Mouse (Mus musculus) neural tube, embryonic 14.5 days (tissue): ENCODE measurements around the gene Calm3. TPM values are rescaled to one million over a fixed set of nuclear protein-coding genes. Genes with fewer than 3 reads are reported as not detected.

ENCODE experiments used
- ATAC-seq: fragments of 200-750 bp; cut with Nextera tagmentation; 2 replicates; pipeline ENCODE4 v1.8.0; 2017; ENCODE audit warnings: low read depth, mild to moderate bottlenecking, moderate TSS enrichment, moderate library complexity
- H3K27ac ChIP-seq: fragments of 300-500 bp; sonication (generic); 2 replicates; pipeline ENCODE4 v1.5.1; 2014; ENCODE audit warnings: low read depth, mild to moderate bottlenecking, control low read depth, low read length, moderate library complexity, mixed read lengths
- H3K27me3 ChIP-seq: fragments of 300-500 bp; sonication (generic); 2 replicates; pipeline ENCODE4 v1.6.1; 2014; ENCODE audit warnings: low read length; ENCODE audit not compliant: control insufficient read depth, insufficient read depth
- H3K36me3 ChIP-seq: fragments of 300-500 bp; sonication (generic); 2 replicates; pipeline ENCODE4 v1.6.1; 2014; ENCODE audit warnings: low read length, mixed read lengths; ENCODE audit not compliant: control insufficient read depth, insufficient read depth
- H3K4me1 ChIP-seq: fragments of 300-500 bp; sonication (generic); 2 replicates; pipeline ENCODE4 v1.6.1; 2014; ENCODE audit warnings: low read length; ENCODE audit not compliant: control insufficient read depth, insufficient read depth
- H3K4me2 ChIP-seq: fragments of 300-500 bp; sonication (generic); 2 replicates; pipeline ENCODE4 v1.6.1; 2014; ENCODE audit warnings: mild to moderate bottlenecking, low read depth, low read length, control low read depth
- H3K4me3 ChIP-seq: fragments of 300-500 bp; sonication (generic); 2 replicates; pipeline ENCODE4 v1.5.1; 2014; ENCODE audit warnings: low read depth, low read length, control low read depth, mixed read lengths
- H3K9ac ChIP-seq: fragments of 300-500 bp; sonication (generic); replicated peaks from 2 replicates; pipeline ENCODE4 v1.6.1; 2014; ENCODE audit warnings: low read depth, mild to moderate bottlenecking, control low read depth, low read length, mixed read lengths
- H3K9me3 ChIP-seq: fragments of 300-500 bp; sonication (generic); 2 replicates; pipeline ENCODE4 v1.6.1; 2016; ENCODE audit warnings: low read length; ENCODE audit not compliant: control insufficient read depth
- WGBS: fragments of 180-500 bp; shearing (Covaris S2); extraction: QIAGEN DNeasy Blood & Tissue Kit; methylation state at CpG from one replicate; pipeline ENCODE4 v1.1.7; 2014; 5-methylcytosine and 5-hydroxymethylcytosine counted together
- polyA plus RNA-seq: library from polyadenylated mRNA; unstranded; fragments of >200 nt; fragmentation: Nextera tagmentation; extraction: Ambion mirVana; gene quantifications from 2 replicates; pipeline ENCODE4 v1.2.1, GENCODE M21; 2014

Calm3 gene
- polyA plus RNA-seq, 1 experiment from 2014 or later = 503 TPM

DNA sequence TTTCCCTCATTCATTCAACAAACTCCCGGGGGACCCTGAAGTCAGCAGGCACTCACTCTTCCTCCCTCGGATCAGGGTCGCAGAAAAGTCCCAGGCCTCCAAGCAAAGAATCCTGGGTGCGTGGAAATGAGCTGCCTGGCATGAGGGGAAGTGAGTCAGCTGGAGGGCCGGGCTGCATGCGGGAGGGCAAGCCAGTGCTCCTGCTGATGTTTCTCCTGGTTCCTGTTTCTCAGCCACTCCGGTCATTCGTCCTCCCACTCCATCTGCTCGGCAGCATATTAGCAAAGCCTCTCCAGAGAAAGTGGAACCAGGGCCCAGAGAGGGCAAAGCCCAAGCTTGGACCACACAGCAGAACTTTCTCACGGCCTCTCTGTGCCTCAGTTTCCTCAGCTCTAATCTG, 14.0 kb downstream of the Calm3 start:
- H3K36me3 ChIP-seq = peaks cover 13% of the 10 kb centered on the region
- 57% methylated on average over 10 of the region's 10 CpGs for WGBS
- ATAC-seq = no peak
- H3K4me1 ChIP-seq = no peaks in the 10 kb centered on the region
- H3K9me3 ChIP-seq = no peaks in the 10 kb centered on the region
- H3K4me2 ChIP-seq = no peak overlapping the region
- H3K27me3 ChIP-seq = no peaks in the 10 kb centered on the region
- H3K27ac ChIP-seq = no peak overlapping the region
- no peak overlapping the region for H3K4me3 ChIP-seq
- H3K9ac ChIP-seq = no peak overlapping the region

- no peaks in the 10 kb centered on the region for H3K4me1 ChIP-seq
- no peak overlapping the region for H3K27ac ChIP-seq
- H3K9ac ChIP-seq = no peak overlapping the region
- no peak overlapping the region for H3K4me2 ChIP-seq
- 0 out of 2 replicates have a peak, but pooled peaks cover 6% of the 10 kb centered on the region for H3K36me3 ChIP-seq
- no peak for ATAC-seq
- 69% methylated on average over 11 of the region's 11 CpGs for WGBS
- H3K4me3 ChIP-seq = no peak overlapping the region
- no peaks in the 10 kb centered on the region for H3K27me3 ChIP-seq
- no peaks in the 10 kb centered on the region for H3K9me3 ChIP-seq
Measured at GRCm38 (mm10) chr7:16908859-16909258, 15.1 kb downstream of the Calm3 start.

DNA sequence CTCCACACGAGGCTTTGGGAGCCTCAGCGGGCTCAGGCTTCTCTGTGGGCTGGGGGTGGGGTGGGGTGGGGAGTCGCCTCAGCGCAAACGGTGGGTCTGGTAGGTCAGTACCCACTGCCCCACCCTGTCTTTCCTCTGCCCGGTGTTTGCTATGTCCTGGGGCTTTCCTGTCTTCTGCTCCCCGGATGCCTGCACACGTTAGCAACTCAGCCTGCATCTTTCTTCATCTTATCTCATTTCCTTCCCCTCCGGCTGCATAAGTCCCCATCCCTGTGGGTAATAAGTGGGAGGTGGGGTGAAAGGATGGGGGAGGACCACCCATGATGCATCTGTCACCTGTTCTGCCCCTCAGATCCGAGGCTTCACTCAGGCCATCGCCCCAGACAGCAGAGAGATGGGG, 15.5 kb downstream of the Calm3 start:
- Histone ChIP-seq H3K4me2 (no peak overlapping the region), H3K27ac (no peak overlapping the region), H3K36me3 (0 out of 2 replicates have a peak, but pooled peaks cover 3% of the 10 kb centered on the region), H3K9ac (peak overlapping the region; percentile 34; the same call in 1 of the 2 replicates), H3K4me1 (no peaks in the 10 kb centered on the region), H3K27me3 (no peaks in the 10 kb centered on the region), H3K9me3 (no peaks in the 10 kb centered on the region), H3K4me3 (no peak overlapping the region)
- 64% methylated on average over 11 of the region's 11 CpGs for WGBS
- no peak for ATAC-seq

DNA sequence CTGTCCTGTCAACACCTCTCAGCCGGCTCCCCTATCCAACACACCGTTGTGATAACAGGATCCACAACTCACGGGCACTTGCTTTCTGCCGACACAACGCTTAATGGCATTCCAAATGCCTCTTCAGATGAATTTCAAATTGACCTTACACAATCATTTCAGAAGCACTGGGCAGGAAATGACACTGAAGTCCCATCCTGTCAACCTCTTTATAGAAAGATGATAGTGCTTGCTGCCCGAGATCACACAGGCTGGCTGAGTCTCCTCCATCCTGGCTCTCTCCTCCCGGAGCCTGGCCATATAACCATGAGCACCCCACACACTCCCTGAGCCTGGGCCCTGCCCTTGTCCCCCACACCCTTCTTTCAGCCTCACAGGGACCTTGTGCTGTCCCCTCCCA, 16.1 kb downstream of the Calm3 start:
- Histone ChIP-seq H3K4me1 (no peaks in the 10 kb centered on the region), H3K36me3 (no peaks in the 10 kb centered on the region), H3K9ac (no peak overlapping the region), H3K9me3 (no peaks in the 10 kb centered on the region), H3K4me3 (no peak overlapping the region), H3K27ac (no peak overlapping the region), H3K4me2 (no peak overlapping the region), H3K27me3 (no peaks in the 10 kb centered on the region)
- no peak for ATAC-seq
- 79% methylated on average over 7 of the region's 7 CpGs for WGBS

DNA sequence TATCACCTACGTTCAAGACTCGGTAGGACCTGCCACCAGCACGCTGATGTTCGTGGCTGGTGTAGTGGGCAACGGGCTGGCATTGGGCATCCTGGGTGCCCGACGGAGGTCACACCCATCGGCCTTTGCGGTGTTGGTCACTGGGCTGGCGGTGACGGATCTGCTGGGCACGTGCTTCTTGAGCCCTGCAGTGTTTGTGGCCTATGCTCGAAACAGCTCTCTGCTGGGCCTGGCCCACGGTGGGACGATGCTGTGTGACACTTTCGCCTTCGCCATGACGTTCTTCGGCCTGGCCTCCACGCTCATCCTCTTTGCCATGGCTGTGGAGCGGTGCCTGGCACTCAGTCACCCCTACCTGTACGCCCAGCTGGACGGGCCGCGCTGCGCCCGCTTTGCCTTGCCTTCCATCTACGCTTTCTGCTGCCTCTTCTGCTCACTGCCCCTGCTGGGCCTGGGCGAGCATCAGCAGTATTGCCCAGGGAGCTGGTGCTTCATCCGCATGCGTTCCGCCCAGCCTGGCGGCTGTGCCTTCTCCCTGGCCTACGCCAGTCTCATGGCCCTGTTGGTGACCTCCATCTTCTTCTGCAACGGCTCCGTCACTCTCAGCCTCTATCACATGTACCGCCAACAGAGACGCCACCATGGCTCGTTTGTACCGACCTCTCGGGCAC, 16.9 kb downstream of the Calm3 start:
- H3K4me1 ChIP-seq = no peaks in the 10 kb centered on the region
- no peak overlapping the region for H3K4me2 ChIP-seq
- H3K36me3 ChIP-seq = no peaks in the 10 kb centered on the region
- H3K27ac ChIP-seq = no peak overlapping the region
- 0 out of 2 replicates have a peak overlapping the region, but pooled peaks have one; percentile 8 for H3K9ac ChIP-seq
- 93% methylated on average over 40 of the region's 41 CpGs for WGBS
- no peaks in the 10 kb centered on the region for H3K27me3 ChIP-seq
- no peak overlapping the region for H3K4me3 ChIP-seq
- ATAC-seq = no peak
- H3K9me3 ChIP-seq = no peaks in the 10 kb centered on the region

DNA sequence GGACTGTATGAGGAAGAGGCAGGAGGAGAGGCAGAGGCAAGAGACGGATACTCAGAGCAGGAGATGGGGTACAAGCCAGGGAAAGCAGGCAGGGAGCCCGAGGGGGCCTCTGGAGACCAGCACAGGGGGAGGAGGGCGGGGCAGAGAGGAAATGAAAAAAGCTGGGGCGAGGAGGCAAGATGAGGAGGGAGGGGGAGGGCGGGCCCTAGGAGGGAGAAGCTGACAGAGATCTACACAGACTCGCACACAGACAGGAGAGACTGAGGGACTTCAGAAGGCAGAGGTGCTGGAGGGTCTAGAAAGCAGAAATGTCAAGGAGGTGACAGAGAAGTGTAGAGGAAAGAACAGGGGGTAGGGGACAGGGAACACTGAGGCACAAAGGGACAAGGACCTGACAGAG, 17.6 kb downstream of the Calm3 start, which contains the start of gene Ptgir:
TSS of gene Ptgir (plus strand) at position 210 of the 400 bp plus-strand sequence.
- Histone ChIP-seq H3K9ac (0 out of 2 replicates have a peak within 1 kb of the TSS, but pooled peaks have one; percentile 8), H3K4me1 (no peaks in the 10 kb centered on the region), H3K4me3 (no peak within 1 kb of the TSS), H3K36me3 (no peaks in the 10 kb centered on the region), H3K27ac (no peak within 1 kb of the TSS), H3K9me3 (no peaks in the 10 kb centered on the region), H3K27me3 (no peaks in the 10 kb centered on the region), H3K4me2 (no peak within 1 kb of the TSS)
- ATAC-seq = no peak
- WGBS = 15% methylated on average over 6 of the region's 6 CpGs

GRCm38 (mm10) chr7:16905491-16906021, 18.4 kb downstream of the Calm3 start:
- H3K36me3 ChIP-seq = no peaks in the 10 kb centered on the region
- no peak overlapping the region for H3K9ac ChIP-seq
- no peaks in the 10 kb centered on the region; the same call in 1 of the 2 replicates for H3K4me1 ChIP-seq
- 54% methylated on average over 9 of the region's 9 CpGs for WGBS
- H3K4me2 ChIP-seq = no peak overlapping the region
- no peak for ATAC-seq
- no peaks in the 10 kb centered on the region for H3K9me3 ChIP-seq
- H3K27me3 ChIP-seq = no peaks in the 10 kb centered on the region
- H3K4me3 ChIP-seq = no peak overlapping the region
- no peak overlapping the region for H3K27ac ChIP-seq

DNA sequence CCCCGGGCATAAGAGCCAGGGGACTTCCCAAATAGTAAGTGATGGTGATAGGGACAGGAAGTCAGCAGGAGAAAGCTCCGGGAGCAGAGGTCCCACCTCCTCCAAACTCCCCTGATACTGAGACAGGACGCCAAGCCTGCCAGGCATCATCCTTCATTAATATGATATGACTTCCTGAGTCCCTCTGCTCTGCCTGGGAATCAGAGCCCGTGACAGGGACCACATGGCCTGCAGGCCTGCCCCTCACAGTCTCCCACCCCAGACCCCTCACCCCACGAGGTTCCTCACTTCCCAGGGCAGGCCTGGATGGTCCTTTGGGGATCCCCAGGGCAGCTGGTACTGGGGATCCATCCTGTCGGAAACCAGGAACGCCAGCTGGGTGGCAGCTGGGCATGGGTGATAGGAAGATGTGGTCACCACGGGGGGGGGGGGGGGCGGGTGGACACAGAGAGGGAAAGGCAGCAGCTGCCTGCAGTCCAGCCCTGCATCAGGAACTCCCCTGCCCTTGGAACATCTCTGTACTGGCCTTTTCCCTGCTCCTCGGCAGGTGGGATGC, 19.7 kb downstream of the Calm3 start:
- Histone ChIP-seq H3K4me2 (no peak overlapping the region), H3K9me3 (no peaks in the 10 kb centered on the region), H3K27ac (no peak overlapping the region), H3K4me1 (no peaks in the 10 kb centered on the region; the same call in 1 of the 2 replicates), H3K4me3 (no peak overlapping the region), H3K27me3 (no peaks in the 10 kb centered on the region), H3K9ac (no peak overlapping the region), H3K36me3 (no peaks in the 10 kb centered on the region)
- WGBS = 54% methylated on average over 8 of the region's 10 CpGs
- no peak for ATAC-seq

GRCm38 (mm10) chr7:16903439-16903955, 20.4 kb downstream of the Calm3 start:
- Histone ChIP-seq H3K27ac (no peak overlapping the region), H3K27me3 (no peaks in the 10 kb centered on the region), H3K4me1 (no peaks in the 10 kb centered on the region; the same call in 1 of the 2 replicates), H3K9ac (no peak overlapping the region), H3K4me2 (no peak overlapping the region), H3K36me3 (no peaks in the 10 kb centered on the region), H3K9me3 (no peaks in the 10 kb centered on the region), H3K4me3 (no peak overlapping the region)
- WGBS = 84% methylated on average over 2 of the region's 2 CpGs
- no peak for ATAC-seq
